Mouse (Mus musculus): ENCODE data around the gene Paqr4.

Paqr4 gene

GRCm38 (mm10) chr17:23725999-23726757 lies 14.5 kb downstream of the Paqr4 start, which contains the start of gene Pkmyt1:
TSS of gene Pkmyt1 (plus strand) at chr17:23726336.
- DNase-seq (ENCODE audit: low read depth), result peak; percentile 92

GRCm38 (mm10) chr17:23725477-23725876 lies 15.2 kb downstream of the Paqr4 start:
- DNase-seq (ENCODE audit: low read depth), result no peak

- DNase-seq (ENCODE audit: low read depth), result no peak
These were observed 18.1 kb downstream of the Paqr4 start, which contains the start of gene 1520401A03Rik for GRCm38 (mm10) chr17:23722376-23723125. TSS of gene 1520401A03Rik (minus strand) at chr17:23722783.

- no peak for DNase-seq (ENCODE audit: low read depth)
These were observed 18.8 kb downstream of the Paqr4 start for GRCm38 (mm10) chr17:23721886-23722285.

GRCm38 (mm10) chr17:23719455-23719854 lies 21.2 kb downstream of the Paqr4 start:
- DNase-seq (ENCODE audit: low read depth), result no peak

- DNase-seq (ENCODE audit: low read depth), result no peak
These were observed 23.7 kb downstream of the Paqr4 start for GRCm38 (mm10) chr17:23717003-23717402.

- peak; percentile 44 for DNase-seq (ENCODE audit: low read depth)
These were observed 34.5 kb downstream of the Paqr4 start for GRCm38 (mm10) chr17:23706212-23706611.

GRCm38 (mm10) chr17:23705525-23706104 lies 35.1 kb downstream of the Paqr4 start:
- DNase-seq (ENCODE audit: low read depth), result no peak

- DNase-seq (ENCODE audit: low read depth), result no peak
These were observed 35.9 kb downstream of the Paqr4 start for GRCm38 (mm10) chr17:23704741-23705140.

GRCm38 (mm10) chr17:23703301-23703700 lies 37.4 kb downstream of the Paqr4 start:
- no peak for DNase-seq (ENCODE audit: low read depth)

- DNase-seq (ENCODE audit: low read depth), result peak; percentile 83
These were observed 40.6 kb downstream of the Paqr4 start for GRCm38 (mm10) chr17:23700079-23700478.

- DNase-seq (ENCODE audit: low read depth), result no peak
These were observed 41.3 kb downstream of the Paqr4 start for GRCm38 (mm10) chr17:23699131-23700077.

- no peak for DNase-seq (ENCODE audit: low read depth)
These were observed 44.9 kb downstream of the Paqr4 start for GRCm38 (mm10) chr17:23695801-23696200.

- no peak for DNase-seq (ENCODE audit: low read depth)
These were observed 46.2 kb downstream of the Paqr4 start for GRCm38 (mm10) chr17:23694491-23694890.

Data from c-Kit-positive CD71-positive TER-119-negative erythroid progenitor cells, embryonic 14.5 days (primary cell).